Mouse (Mus musculus) common myeloid progenitor, adult 5-6 weeks (primary cell): ENCODE measurements around the gene Steap4. TPM values are rescaled to one million over a fixed set of nuclear protein-coding genes. Genes with fewer than 3 reads are reported as not detected.
"Not testable (repeated sequence)": the region's sequence is repeated elsewhere in the genome, so short reads cannot be mapped to it uniquely, and the experiment has no call there.

ENCODE experiments used
- ATAC-seq: replicated peaks from 2 replicates; pipeline ENCODE4 v1.8.0; 2016; ENCODE audit warnings: low read depth, mild to moderate bottlenecking, moderate TSS enrichment, inconsistent platforms; ENCODE audit not compliant: poor library complexity, severe bottlenecking
- total RNA-seq: library from RNA; stranded (forward); fragments of 200-1000, 187-1606 nt; gene quantifications from 2 replicates; pipeline ENCODE4 v1.2.3, GENCODE M21; 2017

Gene Steap4
- not detected in 2 replicates for total RNA-seq

- peak; percentile 42 for ATAC-seq
Observed at GRCm38 (mm10) chr5:7960176-7960575, at the start of gene Steap4. Gene Steap4, plus strand, starts transcription at chr5:7960457.

DNA sequence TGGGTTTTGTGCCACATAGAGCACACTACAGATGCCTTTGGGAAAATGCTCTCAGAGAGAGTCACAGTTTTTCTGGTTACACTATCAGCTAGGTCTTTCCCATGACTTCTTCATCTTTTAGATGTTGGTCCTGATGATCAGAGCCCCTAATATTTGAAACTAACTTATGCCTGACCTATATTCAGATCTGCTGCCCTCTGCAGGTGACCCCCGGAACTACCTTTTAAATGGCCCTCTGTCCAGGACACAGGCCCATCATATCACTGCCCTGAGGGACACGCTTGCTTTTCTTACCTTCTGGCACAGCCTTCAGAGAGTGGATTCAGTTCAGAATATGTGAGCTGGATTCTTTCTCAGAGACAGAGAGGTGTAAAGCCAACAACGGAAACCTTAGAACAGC lies 48.3 kb upstream of the Steap4 start:
- ATAC-seq: no peak

- no peak for ATAC-seq
Observed at GRCm38 (mm10) chr5:7917501-7918295, 42.6 kb upstream of the Steap4 start.

DNA sequence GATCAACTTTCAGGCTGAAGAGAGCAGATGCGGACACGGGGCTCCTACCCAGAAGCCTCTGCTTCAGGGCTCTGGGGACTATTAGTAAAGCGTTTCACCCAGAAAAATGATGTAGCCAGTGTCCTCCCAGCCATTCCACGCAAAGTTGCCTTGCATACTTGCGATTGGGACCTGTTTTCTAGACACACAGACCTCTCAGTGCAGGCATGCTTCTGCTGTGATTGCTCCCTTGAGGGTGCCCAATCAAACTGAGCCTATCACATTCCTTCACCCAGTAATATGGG lies 42.0 kb upstream of the Steap4 start:
- no peak for ATAC-seq

DNA sequence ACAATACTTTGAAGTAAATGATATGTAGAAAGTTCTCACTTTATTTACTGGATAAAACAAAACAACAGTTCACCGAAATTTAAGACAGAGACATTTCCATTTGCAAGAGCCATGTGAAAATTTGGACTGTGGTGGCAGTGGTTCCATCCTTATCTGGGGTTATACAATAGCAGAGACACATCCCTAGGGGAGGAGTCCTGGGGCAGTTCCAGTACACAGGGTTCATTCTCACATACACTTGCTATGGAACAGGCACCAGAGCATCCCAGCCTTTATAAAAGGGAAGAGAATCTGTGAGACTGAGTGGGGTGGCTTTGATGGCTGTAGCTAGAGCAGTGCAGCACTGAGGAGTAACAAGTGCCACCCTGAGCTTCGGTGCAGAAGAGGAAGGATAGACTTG lies 40.6 kb upstream of the Steap4 start:
- ATAC-seq: no peak

DNA sequence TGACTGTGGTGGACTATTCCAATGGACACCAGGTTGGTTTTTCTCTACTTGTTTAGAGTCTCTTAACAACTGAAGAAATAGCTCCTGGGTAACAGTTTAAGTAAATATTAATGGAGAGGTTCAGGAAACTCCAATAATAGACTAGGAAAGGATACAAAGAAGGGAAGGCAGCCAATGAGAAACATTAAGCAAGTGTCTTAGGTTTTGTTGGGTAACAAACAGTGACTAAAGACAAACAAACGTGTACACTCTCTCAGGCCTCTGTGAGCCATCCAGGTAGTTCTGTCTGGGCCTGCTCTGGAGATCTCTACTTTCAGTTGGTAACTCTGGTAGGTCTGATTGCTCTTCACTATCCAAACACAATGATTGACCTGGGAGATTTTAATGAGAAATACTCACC lies 37.5 kb upstream of the Steap4 start:
- no peak for ATAC-seq

DNA sequence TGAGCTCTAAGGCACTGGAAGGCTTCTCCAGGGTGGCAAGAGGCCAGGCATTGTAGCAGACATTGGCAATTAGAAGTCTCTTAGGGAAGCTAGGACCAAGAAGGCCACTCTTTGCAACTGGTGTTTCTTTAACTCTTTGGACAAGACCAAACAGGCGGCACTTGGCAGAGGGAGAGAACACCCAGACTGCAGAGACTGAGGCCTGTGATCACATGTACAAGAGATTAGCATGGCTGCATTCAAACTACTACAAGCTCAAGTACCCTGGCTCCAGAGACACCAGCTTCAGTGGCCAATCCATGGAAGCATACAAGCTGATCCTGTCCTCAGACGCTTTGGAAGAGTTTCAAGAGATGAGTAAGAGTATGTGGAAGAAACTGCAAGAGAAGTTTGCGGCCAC lies 36.6 kb upstream of the Steap4 start:
- no peak for ATAC-seq

GRCm38 (mm10) chr5:7932234-7933221 lies 27.7 kb upstream of the Steap4 start:
- ATAC-seq: no peak

GRCm38 (mm10) chr5:7933495-7933894 lies 26.8 kb upstream of the Steap4 start:
- not testable (repeated sequence) for ATAC-seq

DNA sequence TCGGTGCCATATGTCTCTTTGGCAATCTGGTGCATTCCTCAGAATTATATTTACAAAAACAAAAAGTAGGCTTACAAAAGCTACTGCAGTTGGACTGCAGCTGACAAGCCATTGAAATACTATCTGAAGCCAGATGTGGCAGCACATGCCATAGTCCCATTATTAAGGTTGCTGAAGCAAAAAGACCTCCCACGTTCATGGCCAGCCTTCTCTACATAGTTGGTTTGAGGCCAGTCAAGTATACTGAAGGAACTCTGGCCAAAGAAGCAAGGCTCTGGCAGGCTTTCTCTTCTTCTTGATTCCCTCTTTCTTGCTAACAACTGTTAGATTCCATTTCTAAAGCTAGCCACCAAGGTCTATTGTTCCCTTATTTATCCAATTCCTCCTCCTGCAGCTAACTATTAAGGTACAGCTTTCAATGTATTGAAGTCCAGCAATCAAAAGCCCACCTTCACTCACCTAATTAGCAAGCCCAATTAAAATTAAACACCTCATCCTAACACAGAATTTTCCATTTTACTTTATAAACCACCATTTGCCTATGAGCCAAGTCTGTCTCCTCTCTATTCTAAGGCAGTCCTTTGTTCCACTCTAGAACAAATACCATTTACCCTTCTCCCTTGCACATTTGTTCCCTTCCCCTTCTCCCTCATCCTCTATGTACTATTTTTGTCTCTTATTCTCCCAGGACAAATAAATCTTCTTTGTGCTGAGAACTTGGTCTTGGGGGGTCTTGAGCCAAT lies 26.2 kb upstream of the Steap4 start:
- ATAC-seq: no peak

- no peak for ATAC-seq
Observed at GRCm38 (mm10) chr5:7954838-7955237, 5.4 kb upstream of the Steap4 start.

GRCm38 (mm10) chr5:7955371-7955966 lies 4.8 kb upstream of the Steap4 start:
- ATAC-seq: peak; percentile 50; the same call in 1 of the 2 replicates

DNA sequence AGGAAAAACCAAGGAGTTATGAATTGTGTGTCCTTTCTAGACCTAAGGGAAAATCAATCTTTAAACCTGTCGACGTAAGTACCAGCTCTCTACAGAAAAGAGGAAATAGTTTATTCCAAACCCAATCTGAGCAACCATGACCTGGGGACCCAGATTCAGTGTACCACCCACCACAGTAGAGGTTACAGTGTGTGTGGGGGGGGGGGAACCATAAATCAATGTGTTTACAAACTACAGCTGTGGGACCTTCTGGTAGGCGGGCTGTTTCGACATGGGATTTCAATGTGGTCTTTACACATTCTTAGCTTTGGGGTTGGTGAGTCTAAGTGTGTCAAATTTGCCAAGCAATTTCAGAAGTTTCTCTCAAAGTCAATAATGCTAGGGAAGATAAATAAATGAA lies 2.2 kb upstream of the Steap4 start:
- ATAC-seq: no peak

DNA sequence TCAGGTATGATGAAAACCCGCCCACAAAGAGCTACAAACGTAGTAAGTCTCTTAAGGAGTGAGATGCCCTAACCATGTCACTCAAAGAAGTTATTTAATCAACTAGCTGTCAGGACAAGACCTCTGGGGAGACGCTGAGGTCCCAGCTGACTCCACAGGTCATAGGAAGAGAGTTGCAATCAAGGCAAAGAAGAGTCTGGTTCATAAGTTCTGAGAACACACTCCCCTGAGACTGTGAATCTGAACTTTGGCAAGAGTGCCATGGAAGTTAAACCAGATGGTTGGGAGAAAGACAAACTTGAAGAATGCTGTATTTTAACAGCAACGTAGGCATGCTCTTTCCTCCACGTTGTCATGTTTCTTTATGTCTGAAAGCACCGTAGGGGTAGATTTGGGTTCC lies 971 bp upstream of the Steap4 start:
- ATAC-seq: no peak

DNA sequence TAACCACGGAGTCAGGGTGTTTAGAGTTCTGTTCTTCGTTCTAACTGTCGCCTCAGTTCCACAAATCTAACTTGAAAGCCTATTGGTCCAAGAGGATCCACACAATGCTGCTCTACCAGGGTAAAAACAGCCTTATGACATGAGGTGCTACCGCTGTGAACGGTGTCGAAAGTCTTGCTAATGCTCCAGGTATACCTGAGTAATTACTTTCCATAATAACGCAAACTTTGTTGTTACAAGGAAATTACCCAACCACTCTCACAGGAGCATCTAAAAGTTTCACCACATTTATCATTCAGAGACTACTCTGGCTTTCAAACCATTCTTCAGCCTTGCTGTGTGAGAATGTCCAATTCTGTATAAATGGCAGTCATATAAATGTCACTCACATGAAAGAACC lies 856 bp downstream of the Steap4 start:
- ATAC-seq: no peak

GRCm38 (mm10) chr5:7965281-7965680 lies 5.0 kb downstream of the Steap4 start:
- peak; percentile 72 for ATAC-seq

DNA sequence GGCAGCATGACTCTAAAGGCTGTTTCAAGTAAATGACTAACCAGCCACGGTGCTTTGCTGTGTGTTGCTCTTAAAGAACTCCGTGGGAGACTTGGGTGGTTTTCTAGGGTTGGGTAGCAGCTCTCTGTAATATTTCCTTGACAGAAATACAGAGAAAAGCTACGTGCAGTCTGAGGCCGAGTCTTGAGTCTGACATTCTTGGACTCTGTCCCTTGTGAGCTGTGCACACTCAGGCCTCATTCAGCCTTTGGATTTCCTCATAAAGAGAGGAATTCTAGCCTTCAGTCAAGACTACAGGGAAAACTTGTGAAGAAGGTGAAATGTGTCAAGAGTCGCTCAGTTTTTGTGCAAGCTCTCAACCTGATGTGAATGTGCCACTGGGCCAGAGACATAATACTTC lies 7.9 kb downstream of the Steap4 start:
- no peak for ATAC-seq

DNA sequence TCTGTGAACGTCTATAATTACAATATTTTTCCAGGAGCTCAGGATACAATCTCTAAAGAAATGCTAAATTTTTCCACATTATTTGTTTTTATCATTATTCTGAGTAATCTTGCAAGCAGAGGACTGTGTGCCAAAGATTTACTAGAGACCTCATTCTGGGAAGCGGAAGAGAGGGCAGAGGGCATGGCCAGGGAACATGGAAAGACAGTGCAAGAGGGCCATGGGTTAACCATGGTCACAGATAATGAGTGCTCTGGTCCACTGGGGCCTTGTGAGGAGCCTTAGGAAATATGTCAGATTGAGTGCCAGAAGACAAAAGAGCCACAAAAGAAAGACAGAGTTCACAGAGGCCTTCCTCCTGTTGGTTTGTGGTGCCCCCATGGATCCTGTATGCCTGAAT lies 12.0 kb downstream of the Steap4 start:
- no peak for ATAC-seq

DNA sequence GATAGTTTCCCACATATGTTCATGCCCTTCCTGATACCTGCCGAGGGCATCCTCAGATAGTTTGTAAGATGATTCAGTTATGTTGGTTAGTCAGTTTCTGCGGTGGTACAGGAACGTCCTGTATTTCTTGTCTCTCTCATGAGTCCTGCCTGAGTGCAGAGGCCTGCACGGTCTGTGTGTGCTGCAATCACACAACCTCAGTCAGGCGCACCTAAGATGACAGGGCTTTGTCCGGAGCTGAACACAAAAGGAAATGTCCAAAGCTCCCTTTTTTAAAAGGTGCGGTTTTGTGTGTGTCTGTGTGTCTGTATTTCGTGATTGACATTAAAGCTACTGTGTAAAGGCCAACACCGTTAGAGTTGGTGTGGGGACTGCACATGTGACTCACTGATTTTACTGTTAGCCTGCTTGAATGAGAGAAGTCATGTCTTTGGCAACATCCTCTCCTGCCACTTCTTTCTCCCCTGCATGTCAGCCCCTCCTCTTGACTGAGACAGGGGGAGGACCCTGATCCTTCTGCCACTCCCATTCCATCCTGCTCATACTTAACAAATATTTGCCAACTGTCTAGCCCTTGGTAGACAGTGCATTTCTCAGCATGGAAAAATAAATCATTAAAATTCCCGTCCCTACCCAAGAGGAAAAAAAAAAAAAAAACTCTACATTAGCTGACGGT lies 14.4 kb downstream of the Steap4 start:
- no peak for ATAC-seq

- ATAC-seq: peak; percentile 99
Observed at GRCm38 (mm10) chr5:7980586-7980985, 20.3 kb downstream of the Steap4 start.
